Mouse (Mus musculus) bone marrow, adult 2 months (tissue): Measurements from ENCODE around the gene Epha4.

Source experiments
- CTCF ChIP-seq: fragments of 200-500 bp; IDR thresholded peaks from 2 replicates; pipeline ENCODE4 v1.5.1; 2011; ENCODE audit warnings: low read length, control low read depth; ENCODE audit not compliant: control insufficient read depth, insufficient read depth
- POLR2A ChIP-seq: fragments of 200-500 bp; IDR thresholded peaks from 2 replicates; pipeline ENCODE4 v1.6.1; 2011; ENCODE audit warnings: low read depth, mild to moderate bottlenecking, control low read depth, low read length, borderline replicate concordance; ENCODE audit not compliant: control insufficient read depth

GRCm38 (mm10) chr1:77377550-77377980, 137.3 kb downstream of the Epha4 start:
- TF ChIP-seq POLR2A (no peak), CTCF (no peak)
